Mouse (Mus musculus) liver, embryonic 18 days (tissue): ENCODE measurements around the gene Epdr1. TPM values are rescaled to one million over a fixed set of nuclear protein-coding genes. Genes with fewer than 3 reads are reported as not detected.

Experiments used
- polyA plus RNA-seq: library from polyadenylated mRNA; depleted of rRNA; stranded (reverse); fragments of >200 nt; gene quantifications from 2 replicates; pipeline ENCODE4 v1.2.3, GENCODE M21; 2012; rRNA removed

Epdr1 gene
- polyA plus RNA-seq: 4.9 and 5.9 TPM in 2 replicates

DNA sequence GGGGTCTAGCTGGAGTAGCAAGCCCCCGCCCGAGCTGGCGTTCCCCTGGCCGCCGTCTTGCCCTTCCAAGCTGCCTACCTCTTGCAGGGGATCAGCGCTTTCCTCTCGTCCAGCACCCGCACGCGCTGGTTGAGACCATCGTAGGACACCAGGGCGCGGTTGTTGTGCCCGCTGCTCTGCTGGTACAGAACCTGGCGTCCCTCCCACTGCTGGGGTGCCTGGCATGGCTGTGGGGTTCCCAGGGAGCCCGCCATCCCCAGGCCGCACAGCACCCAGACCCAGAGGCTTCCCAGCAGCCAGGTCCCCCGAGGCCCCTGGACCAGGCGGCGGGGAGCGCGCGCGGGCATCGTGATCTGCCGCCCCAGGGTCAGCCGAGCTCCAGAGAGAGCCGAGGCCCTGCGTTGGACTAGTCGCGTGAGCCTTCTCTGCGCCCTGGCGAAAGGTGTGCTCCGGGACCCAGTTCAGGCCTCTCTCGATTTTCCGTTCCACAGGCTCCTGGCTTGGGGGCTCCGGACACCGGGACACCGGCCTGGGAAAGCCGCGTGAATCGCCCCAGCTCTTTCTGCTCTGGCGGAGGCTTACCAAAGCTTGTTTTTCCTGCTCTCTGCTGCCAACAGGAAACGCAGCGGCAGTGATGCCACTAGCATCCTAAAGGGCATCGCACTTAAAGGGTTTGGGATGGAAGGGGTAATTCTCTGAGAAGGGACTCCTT lies at the start of gene Epdr1:
Gene Epdr1 (minus strand): TSS at position 712 of the 712 bp plus-strand sequence.

DNA sequence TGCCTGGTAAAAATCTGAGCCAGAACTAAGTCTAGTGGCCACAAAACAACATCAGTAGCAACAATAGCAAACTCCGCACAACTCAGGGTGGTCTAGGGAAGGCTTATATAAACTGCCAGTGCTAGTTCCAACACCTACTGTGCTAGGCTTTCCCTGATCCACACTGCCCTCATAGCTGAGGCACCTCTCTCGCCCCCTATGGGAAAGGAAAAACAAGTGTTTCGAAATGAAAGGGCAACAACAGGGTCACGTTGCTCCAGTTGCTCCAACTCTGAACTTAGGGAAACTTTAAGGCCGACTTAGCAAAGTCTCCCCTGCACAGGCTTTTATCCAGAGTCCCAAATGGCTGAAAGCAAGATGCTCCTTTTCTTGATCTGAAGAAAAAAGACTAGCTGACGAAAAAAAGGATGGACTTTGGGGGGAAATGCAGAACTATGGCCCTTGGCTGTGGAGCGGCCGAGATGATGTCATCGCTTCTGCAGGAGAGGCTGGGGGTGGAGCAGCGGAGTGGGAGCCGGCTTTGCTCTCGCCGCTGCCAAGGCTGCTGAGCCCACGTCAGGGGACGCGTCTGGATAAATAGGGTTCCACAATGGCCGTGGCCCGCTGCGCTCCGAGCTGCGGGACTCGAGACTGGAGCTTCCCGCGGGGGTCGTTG lies 3.0 kb upstream of the Epdr1 start, which contains the start of gene Sfrp4:
Gene Sfrp4 (plus strand): TSS at position 532 of the 655 bp plus-strand sequence.

Other genes with a start within 250 kb of the Epdr1 start
- 11.4 and 11.7 TPM in 2 replicates for gene Stard3nl, start 224.1 kb downstream of the Epdr1 start, polyA plus RNA-seq
- gene Sfrp4, start 3.2 kb upstream of the Epdr1 start, polyA plus RNA-seq: 0.87 and 1.3 TPM in 2 replicates
- not detected in 2 replicates for gene Nme8, start 77.9 kb upstream of the Epdr1 start, polyA plus RNA-seq
- gene Gpr141, start 204.3 kb upstream of the Epdr1 start, polyA plus RNA-seq: 1.6 and 2.3 TPM in 2 replicates